Mouse (Mus musculus) erythroblast, adult 5-6 weeks (primary cell): ENCODE measurements around the gene Usp25. TPM values are rescaled to one million over a fixed set of nuclear protein-coding genes. Genes with fewer than 3 reads are reported as not detected.

Source experiments
- ATAC-seq: replicated peaks from 2 replicates; pipeline ENCODE4 v1.8.0; 2016; ENCODE audit warnings: moderate number of reproducible peaks, mild to moderate bottlenecking, moderate TSS enrichment, inconsistent platforms; ENCODE audit not compliant: poor library complexity, low FRiP score, severe bottlenecking
- total RNA-seq, 2 experiments: library from RNA; stranded (forward) in 1 of 2; stranded (reverse) in 1 of 2; fragments of 150-400 nt in 1 of 2; fragments of 200-764, 138-1000 nt in 1 of 2; gene quantifications; 2 replicates each; pipeline versions ENCODE4 v1.2.3 to v1.2.4; 2015 to 2017; ENCODE audit warnings: low replicate concordance in 2 of 2

The Usp25 gene
- total RNA-seq, 2 experiments from 2014 or later: 232 to 406 TPM

DNA sequence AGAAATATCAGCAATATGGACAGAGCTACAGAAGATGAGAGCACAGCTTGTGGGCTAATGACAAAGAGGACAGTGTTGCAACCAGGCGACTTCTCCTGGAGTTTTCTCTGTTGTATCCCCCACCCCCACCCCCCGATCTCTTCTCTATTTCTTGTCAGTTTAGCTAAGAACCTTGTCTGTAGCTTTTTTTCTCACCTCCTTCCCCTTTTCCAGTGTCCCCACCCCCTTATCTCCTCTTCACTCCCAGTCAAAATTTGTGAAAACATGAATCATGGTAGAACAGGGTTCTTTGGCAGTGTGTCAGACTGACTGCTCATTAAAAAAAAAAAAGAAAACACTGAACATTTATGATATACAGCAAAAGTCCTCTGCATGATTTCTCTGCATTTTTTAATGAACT is 16.9 kb downstream of the Usp25 start:
- 0 out of 2 replicates have a peak, but pooled peaks have one; percentile 24 for ATAC-seq

- ATAC-seq: no peak
These were observed 20.8 kb downstream of the Usp25 start for GRCm38 (mm10) chr16:77034329-77034728.

GRCm38 (mm10) chr16:77034751-77035150 is 21.2 kb downstream of the Usp25 start:
- no peak for ATAC-seq

- no peak; the same call in 1 of the 2 replicates for ATAC-seq
These were observed 28.1 kb downstream of the Usp25 start for GRCm38 (mm10) chr16:77041573-77041972.

GRCm38 (mm10) chr16:77043499-77043898 is 30.0 kb downstream of the Usp25 start:
- ATAC-seq: no peak

GRCm38 (mm10) chr16:77054184-77054583 is 40.7 kb downstream of the Usp25 start:
- no peak for ATAC-seq

DNA sequence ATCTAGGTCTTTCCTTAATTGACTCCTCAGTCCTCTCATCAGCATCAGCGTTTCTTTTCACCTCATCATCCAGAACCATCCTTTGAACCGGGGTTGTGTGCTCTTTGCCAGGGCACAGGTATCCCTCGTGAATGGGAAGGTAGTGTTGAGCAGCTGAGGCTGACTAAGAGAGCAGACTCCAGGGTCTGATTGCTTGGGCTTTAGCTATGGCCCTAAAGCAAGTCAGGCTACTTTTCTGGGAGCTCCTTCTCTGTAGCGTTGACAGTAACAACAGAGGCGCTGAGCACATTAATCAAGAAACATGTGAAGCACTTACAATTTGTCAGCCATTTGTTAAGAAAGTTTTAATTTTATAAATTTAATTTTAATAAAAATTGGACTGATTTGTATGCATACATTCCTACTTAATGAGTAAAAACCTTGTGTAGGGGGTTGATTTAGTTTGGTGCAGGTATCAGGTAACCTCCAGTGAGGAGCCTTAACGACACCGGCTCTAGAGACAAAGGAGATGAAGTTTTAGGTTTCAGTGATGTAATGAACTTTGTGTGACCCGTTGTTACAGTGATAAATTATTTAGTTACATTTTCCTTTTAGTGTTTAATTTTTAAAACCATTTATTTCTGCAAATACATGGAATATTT is 42.1 kb downstream of the Usp25 start:
- ATAC-seq: no peak

DNA sequence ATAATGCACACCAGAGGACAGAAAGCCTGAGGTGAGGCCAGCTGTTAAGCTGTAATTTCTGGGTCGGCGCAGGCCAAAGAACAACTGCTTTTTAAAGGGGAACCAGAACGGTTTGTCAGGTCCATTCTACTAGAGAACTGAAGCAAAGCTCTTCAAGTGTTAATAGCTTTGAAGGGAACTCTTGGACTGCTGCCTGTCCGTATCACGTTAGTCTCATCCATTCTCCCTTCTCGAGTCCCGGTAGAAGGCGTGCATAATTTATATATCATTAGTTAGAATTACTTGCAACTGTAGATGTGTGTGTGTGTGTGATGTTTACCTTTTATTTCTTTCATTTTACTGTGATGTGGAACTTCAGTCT is 42.6 kb downstream of the Usp25 start:
- no peak for ATAC-seq

DNA sequence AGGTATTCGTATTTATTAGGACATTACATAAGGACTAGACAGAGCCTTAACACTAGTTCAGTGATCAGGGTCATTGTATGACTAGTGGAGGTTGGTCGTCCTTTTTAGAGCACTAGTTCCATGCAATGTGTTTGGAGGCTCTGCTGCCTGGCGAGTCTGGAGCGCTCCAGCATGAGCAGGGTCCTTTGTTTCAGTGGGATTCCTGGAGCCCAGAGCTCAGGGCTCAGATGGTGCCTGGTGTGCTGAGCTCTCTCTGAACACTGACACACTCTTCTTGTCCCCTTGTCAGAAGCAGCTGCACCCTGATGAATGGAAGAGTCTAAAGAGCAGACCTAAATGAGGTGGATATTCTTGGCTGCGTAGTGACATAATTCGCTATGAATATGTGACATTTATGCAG is 45.1 kb downstream of the Usp25 start:
- no peak for ATAC-seq

- ATAC-seq: 0 out of 2 replicates have a peak, but pooled peaks have one; percentile 40
These were observed 46.7 kb downstream of the Usp25 start for GRCm38 (mm10) chr16:77060166-77060565.

DNA sequence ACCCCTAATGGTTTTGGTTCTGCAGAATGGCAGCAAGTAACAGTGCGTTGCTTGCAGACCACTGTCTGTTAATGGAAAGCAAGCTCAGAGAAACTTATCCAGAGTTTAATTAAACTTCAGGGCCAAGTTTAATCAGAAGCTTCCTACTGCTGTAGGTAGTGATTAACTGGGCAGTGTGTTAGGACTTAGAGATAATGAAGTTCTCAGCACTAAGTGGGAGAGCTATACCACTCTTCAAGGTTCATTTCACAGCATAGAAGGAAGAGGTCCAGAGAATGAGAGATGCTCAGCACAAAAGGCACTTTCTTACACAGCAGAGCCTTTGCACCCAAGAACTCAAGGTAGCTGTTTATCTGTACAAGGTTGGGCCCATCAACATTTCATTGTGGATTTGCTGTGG is 50.4 kb downstream of the Usp25 start:
- ATAC-seq: no peak

DNA sequence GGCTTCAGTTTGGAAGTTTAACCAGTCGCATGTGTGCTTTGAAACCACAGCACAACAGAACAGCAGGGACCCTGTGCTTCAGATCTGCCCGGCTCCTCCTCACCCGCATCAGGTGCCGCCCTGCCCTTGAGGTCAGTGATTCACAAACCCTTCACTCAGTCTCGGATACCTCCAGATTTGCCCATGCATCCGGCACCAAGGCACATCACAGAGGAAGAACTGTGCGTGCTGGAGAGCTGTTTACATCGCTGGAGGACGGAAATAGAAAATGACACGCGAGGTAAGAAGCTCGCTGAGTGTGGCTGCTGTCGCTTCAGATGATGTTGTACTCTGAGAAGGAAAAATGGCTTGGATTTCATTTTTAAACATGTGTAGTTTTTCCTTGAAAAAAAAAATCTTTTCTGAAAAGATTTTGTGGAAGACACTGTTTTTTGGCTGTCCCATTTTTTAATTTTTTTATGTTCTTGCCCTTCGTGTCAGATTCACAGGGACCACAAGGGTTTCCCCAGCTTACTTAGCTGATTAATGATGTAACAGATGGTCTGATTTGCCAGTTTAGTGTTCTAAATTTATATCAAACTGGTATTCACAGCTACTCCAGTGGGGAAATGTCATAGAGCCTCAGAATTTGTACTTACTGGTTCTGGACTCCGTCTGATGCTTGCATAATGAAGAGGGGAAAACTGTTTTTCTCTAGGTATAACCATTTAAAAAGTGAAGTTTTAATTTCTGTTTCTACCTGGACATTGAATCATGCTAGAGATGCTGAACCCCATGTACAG is 63.6 kb downstream of the Usp25 start:
- ATAC-seq: no peak

GRCm38 (mm10) chr16:77077736-77078005 is 64.2 kb downstream of the Usp25 start:
- ATAC-seq: no peak

- ATAC-seq: no peak
These were observed 70.6 kb downstream of the Usp25 start for GRCm38 (mm10) chr16:77084071-77084470.

DNA sequence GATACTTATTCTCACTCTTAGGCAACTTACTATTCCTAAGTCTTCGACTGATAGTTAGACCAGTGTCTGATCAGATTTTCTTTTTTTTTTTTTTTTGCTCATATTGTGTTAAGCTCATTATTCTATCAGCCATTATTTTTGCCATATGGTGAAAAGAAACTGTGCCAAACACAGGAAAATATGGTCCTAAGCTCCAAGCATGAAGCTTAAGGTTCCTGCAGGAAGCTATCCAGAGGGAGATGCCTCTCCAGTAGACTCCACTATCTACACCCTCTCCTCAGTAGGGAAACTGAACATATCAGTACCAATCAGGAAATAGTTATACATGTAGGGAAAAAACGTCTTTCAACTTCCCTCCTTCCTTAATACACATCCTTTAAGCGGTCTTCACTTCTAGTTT is 76.3 kb downstream of the Usp25 start:
- ATAC-seq: no peak

GRCm38 (mm10) chr16:77093526-77093925 is 80.0 kb downstream of the Usp25 start:
- ATAC-seq: no peak

GRCm38 (mm10) chr16:77095017-77095551 is 81.6 kb downstream of the Usp25 start:
- no peak for ATAC-seq

DNA sequence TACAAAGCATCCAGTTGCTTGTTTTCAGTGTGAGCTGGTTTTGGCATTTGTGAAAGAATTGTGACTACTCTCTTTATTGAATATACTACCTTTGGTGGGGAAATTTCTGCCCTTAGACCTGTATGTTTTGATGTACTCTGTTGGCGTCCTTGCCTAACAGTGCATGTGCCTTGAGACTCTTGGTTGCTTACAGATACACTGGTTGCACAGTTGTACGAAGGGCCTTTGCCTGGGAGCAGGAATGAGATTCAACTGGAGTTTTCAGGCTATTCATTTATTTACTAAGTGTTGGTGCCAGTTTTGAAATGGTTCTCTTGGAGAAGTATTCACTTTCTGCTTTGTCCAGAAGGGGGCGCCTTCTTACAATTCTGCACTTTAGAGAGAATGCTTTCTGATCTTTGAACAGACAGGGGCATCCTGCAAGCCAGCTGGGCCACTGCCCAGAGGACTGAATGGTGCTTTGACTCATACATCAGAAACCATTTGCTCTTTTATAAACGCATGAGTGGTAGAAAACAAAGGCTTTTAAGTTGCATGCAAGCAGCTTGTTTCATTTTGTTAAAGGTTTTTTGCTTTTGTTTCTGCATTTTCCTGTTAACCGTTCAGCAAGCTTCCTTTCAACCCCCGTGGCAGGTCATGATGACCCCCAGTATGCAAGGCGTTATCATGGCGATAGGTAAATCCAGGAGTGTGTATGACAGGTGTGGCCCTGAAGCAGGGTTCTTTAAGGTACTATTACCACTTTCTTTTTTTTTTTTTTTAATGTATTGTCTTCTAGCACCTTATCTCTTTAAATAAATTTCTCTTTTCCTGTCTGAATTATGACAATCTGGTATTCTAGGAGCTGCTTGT is 85.7 kb downstream of the Usp25 start:
- ATAC-seq: no peak

- ATAC-seq: no peak
These were observed 90.2 kb downstream of the Usp25 start for GRCm38 (mm10) chr16:77103637-77104264.

DNA sequence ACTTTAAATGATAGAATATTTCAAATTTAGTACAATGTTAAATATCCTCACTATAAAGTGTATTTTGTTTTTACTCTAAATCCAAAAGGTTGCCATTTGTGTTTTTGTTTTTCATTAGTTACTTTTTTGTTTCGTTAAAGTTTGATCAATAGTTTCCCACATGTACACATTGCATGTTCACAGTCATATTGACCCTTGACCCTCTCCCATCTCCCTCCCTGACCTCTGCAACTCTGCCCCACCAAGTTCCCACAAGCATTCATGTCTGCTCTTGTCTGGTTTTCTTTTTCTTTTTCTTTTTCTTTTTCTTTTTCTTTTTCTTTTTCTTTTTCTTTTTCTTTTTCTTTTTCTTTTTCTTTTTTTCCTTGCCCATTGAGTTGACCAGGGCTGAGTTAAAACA is 97.8 kb downstream of the Usp25 start:
- no peak for ATAC-seq
